Mouse (Mus musculus) midbrain, embryonic 14.5 days (tissue): ENCODE measurements at regions not wholly inside any gene's neighbourhood (a gene's known extent, or its start where the extent isn't known, plus 50 kb on each side); places are given as distances from the start of the nearest gene placed in this dataset.

ENCODE experiments used
- ATAC-seq: fragments of 200-750 bp; cut with Nextera tagmentation; 2 replicates; pipeline ENCODE4 v1.8.0; 2017; ENCODE audit warnings: moderate number of reproducible peaks, moderate library complexity; ENCODE audit not compliant: low FRiP score, low TSS enrichment
- DNase-seq: peaks from one replicate; pipeline ENCODE4 v3.0.0-alpha.2; 2015
- H3K27ac ChIP-seq: fragments of 300-500 bp; sonication (generic); replicated peaks from 2 replicates; pipeline ENCODE4 v1.5.1; 2014; ENCODE audit warnings: mild to moderate bottlenecking, low read depth, low read length, moderate library complexity
- H3K27me3 ChIP-seq: fragments of 300-500 bp; sonication (generic); 2 replicates; pipeline ENCODE4 v1.6.1; 2014; ENCODE audit warnings: low read length, control low read depth, mixed read lengths; ENCODE audit not compliant: control insufficient read depth, insufficient read depth
- H3K36me3 ChIP-seq: fragments of 300-500 bp; sonication (generic); 2 replicates; pipeline ENCODE4 v1.6.1; 2014; ENCODE audit warnings: low read length, control low read depth; ENCODE audit not compliant: control insufficient read depth, insufficient read depth
- H3K4me1 ChIP-seq: fragments of 300-500 bp; sonication (generic); 2 replicates; pipeline ENCODE4 v1.6.1; 2014; ENCODE audit warnings: mild to moderate bottlenecking, antibody characterized with exemption, low read length, control low read depth; ENCODE audit not compliant: control insufficient read depth, insufficient read depth
- H3K4me2 ChIP-seq: fragments of 300-500 bp; sonication (generic); 2 replicates; pipeline ENCODE4 v1.6.1; 2014; ENCODE audit warnings: mild to moderate bottlenecking, low read length, moderate library complexity
- H3K4me3 ChIP-seq: fragments of 300-500 bp; sonication (generic); replicated peaks from 2 replicates; pipeline ENCODE4 v1.5.1; 2014; ENCODE audit warnings: low read depth, low read length
- H3K9ac ChIP-seq: fragments of 300-500 bp; sonication (generic); replicated peaks from 2 replicates; pipeline ENCODE4 v1.6.1; 2014; ENCODE audit warnings: mild to moderate bottlenecking, low read length, moderate library complexity
- H3K9me3 ChIP-seq: fragments of 300-500 bp; sonication (generic); 2 replicates; pipeline ENCODE4 v1.6.1; 2016; ENCODE audit warnings: low read length, control low read depth, mixed read lengths; ENCODE audit not compliant: control insufficient read depth
- WGBS: fragments of 180-500 bp; shearing (Covaris S2); extraction: QIAGEN DNeasy Blood & Tissue Kit; methylation state at CpG from one replicate; pipeline ENCODE4 v1.1.7; 2014; 5-methylcytosine and 5-hydroxymethylcytosine counted together

GRCm38 (mm10) chr3:52731941-52732340 is 285.1 kb downstream of the Cog6 start:
- Histone ChIP-seq H3K9ac (no peak overlapping the region), H3K4me3 (no peak overlapping the region), H3K4me1 (no peaks in the 10 kb centered on the region), H3K27ac (no peak overlapping the region), H3K9me3 (no peaks in the 10 kb centered on the region), H3K36me3 (no peaks in the 10 kb centered on the region), H3K4me2 (no peak overlapping the region), H3K27me3 (no peaks in the 10 kb centered on the region)
- DNase-seq = no peak
- ATAC-seq = no peak

GRCm38 (mm10) chr3:52731491-52731890 is 285.5 kb downstream of the Cog6 start:
- H3K36me3 ChIP-seq = no peaks in the 10 kb centered on the region
- 78% methylated on average over 3 of the region's 3 CpGs for WGBS

GRCm38 (mm10) chr3:52729731-52730130 is 287.3 kb downstream of the Cog6 start:
- Histone ChIP-seq H3K27me3 (no peaks in the 10 kb centered on the region), H3K4me3 (no peak overlapping the region), H3K36me3 (no peaks in the 10 kb centered on the region), H3K9me3 (no peaks in the 10 kb centered on the region), H3K27ac (no peak overlapping the region), H3K4me1 (no peaks in the 10 kb centered on the region), H3K4me2 (no peak overlapping the region), H3K9ac (no peak overlapping the region)
- WGBS = 85% methylated on average over 3 of the region's 3 CpGs
- DNase-seq = no peak
- ATAC-seq = no peak

More at GRCm38 (mm10) chr3:52731491-52731890, 285.5 kb downstream of the Cog6 start:
- no peak for DNase-seq
- Histone ChIP-seq H3K27ac (no peak overlapping the region), H3K9me3 (no peaks in the 10 kb centered on the region), H3K4me1 (no peaks in the 10 kb centered on the region), H3K4me3 (no peak overlapping the region), H3K27me3 (no peaks in the 10 kb centered on the region), H3K9ac (no peak overlapping the region), H3K4me2 (no peak overlapping the region)
- no peak for ATAC-seq

- Histone ChIP-seq H3K36me3 (no peaks in the 10 kb centered on the region), H3K9me3 (no peaks in the 10 kb centered on the region), H3K4me3 (no peak overlapping the region), H3K27ac (no peak overlapping the region), H3K4me2 (no peak overlapping the region), H3K9ac (no peak overlapping the region), H3K27me3 (no peaks in the 10 kb centered on the region), H3K4me1 (no peaks in the 10 kb centered on the region)
- DNase-seq (no peak), ATAC-seq (no peak)
- WGBS = 76% methylated on average over 6 of the region's 6 CpGs
Observed at GRCm38 (mm10) chr3:52728860-52729259, 288.2 kb downstream of the Cog6 start.

- 95% methylated on average over 5 of the region's 5 CpGs for WGBS
Observed at GRCm38 (mm10) chr3:52728426-52728825, 288.6 kb downstream of the Cog6 start.

GRCm38 (mm10) chr3:52724354-52724753 is 292.7 kb downstream of the Cog6 start:
- Histone ChIP-seq H3K27ac (no peak overlapping the region), H3K4me1 (no peaks in the 10 kb centered on the region), H3K4me3 (no peak overlapping the region), H3K27me3 (no peaks in the 10 kb centered on the region), H3K36me3 (no peaks in the 10 kb centered on the region), H3K4me2 (no peak overlapping the region), H3K9ac (no peak overlapping the region), H3K9me3 (no peaks in the 10 kb centered on the region)
- 92% methylated on average over 3 of the region's 3 CpGs for WGBS
- ATAC-seq (no peak), DNase-seq (no peak)

More at GRCm38 (mm10) chr3:52728426-52728825, 288.6 kb downstream of the Cog6 start:
- ATAC-seq (no peak), DNase-seq (no peak)
- Histone ChIP-seq H3K36me3 (no peaks in the 10 kb centered on the region), H3K27ac (no peak overlapping the region), H3K4me1 (no peaks in the 10 kb centered on the region), H3K9ac (no peak overlapping the region), H3K4me3 (no peak overlapping the region), H3K9me3 (no peaks in the 10 kb centered on the region), H3K4me2 (no peak overlapping the region), H3K27me3 (no peaks in the 10 kb centered on the region)

- DNase-seq = no peak
- no peak overlapping the region for H3K4me3 ChIP-seq
- WGBS = 94% methylated on average over 2 of the region's 2 CpGs
- no peaks in the 10 kb centered on the region for H3K36me3 ChIP-seq
- H3K27me3 ChIP-seq = no peaks in the 10 kb centered on the region
- H3K4me1 ChIP-seq = no peaks in the 10 kb centered on the region
- no peak overlapping the region for H3K4me2 ChIP-seq
- no peak for ATAC-seq
- no peak overlapping the region for H3K27ac ChIP-seq
- H3K9ac ChIP-seq = no peak overlapping the region
- H3K9me3 ChIP-seq = no peaks in the 10 kb centered on the region
Observed at GRCm38 (mm10) chr3:52722946-52723345, 294.1 kb downstream of the Cog6 start.

GRCm38 (mm10) chr3:52719181-52719580 is 297.9 kb downstream of the Cog6 start:
- Histone ChIP-seq H3K4me3 (no peak overlapping the region), H3K27ac (no peak overlapping the region), H3K27me3 (no peaks in the 10 kb centered on the region), H3K9me3 (no peaks in the 10 kb centered on the region), H3K36me3 (no peaks in the 10 kb centered on the region), H3K9ac (no peak overlapping the region), H3K4me2 (no peak overlapping the region), H3K4me1 (no peaks in the 10 kb centered on the region)
- DNase-seq (no peak), ATAC-seq (no peak)
- 88% methylated on average over 3 of the region's 3 CpGs for WGBS

GRCm38 (mm10) chr3:52717324-52717723 is 299.7 kb downstream of the Cog6 start:
- Histone ChIP-seq H3K4me3 (no peak overlapping the region), H3K4me1 (no peaks in the 10 kb centered on the region), H3K27me3 (no peaks in the 10 kb centered on the region), H3K9ac (no peak overlapping the region), H3K27ac (no peak overlapping the region), H3K36me3 (no peaks in the 10 kb centered on the region), H3K9me3 (no peaks in the 10 kb centered on the region), H3K4me2 (no peak overlapping the region)
- no peak for ATAC-seq
- WGBS = 90% methylated on average over 5 of the region's 5 CpGs
- no peak for DNase-seq
